Mouse (Mus musculus) layer of hippocampus, postnatal 36 days (tissue): Measurements from ENCODE around the gene Pdap1. TPM values are rescaled to one million over a fixed set of nuclear protein-coding genes. Genes with fewer than 3 reads are reported as not detected.

Experiments
- DNase-seq, 2 experiments: peaks; one replicate each; pipeline ENCODE4 v3.0.0; 2022
- total RNA-seq, 2 experiments: library from RNA; stranded (reverse); gene quantifications; 2 replicates each; pipeline ENCODE4 v1.2.3; 2021

The Pdap1 gene
- total RNA-seq, 2 experiments from 2014 or later = 88.8 to 94.5 TPM

DNA sequence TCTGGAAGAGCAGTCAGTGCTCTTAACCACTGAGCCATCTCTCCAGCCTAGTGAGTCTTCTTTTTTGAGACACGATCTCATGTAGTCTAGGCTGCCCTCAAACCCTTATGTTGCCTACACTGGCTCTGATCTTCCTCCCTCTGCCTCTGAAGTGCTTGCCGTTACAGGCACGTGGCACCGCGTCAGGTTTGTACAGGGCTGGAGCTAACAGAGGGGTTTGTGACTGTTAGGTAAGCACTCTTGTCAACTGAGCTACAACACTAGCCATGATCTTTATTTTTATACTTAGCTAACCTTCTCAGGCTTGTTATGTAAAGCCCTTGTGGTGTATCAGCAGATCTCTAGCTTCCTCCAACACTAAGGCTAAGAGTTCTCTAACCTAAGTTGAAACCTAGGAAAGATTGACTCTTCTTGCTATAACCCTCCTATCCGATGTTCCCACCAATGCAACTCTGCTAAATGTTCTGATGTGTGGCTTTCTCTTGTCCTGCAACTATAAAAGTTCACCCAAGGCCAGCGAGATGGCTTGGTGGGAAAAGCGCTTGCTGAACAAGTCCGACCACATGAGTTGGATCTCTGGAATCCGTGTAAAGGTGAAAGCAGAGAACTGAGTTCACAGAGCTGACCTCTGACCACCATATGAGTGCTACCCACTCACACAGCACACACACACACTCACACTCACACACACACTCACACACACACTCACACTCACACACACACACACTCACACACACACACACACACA, 58.0 kb downstream of the Pdap1 start:
- no peak for DNase-seq

Other genes starting within 250 kb of the Pdap1 start
- gene Smurf1, start 174.4 kb downstream of the Pdap1 start, total RNA-seq = 10 to 100 TPM; 28.7 to 29.9 TPM
- gene Gm4871, start 107.5 kb downstream of the Pdap1 start, total RNA-seq = not detected
- gene 1700018F24Rik, start 97.2 kb downstream of the Pdap1 start, total RNA-seq = not detected
- 100 to 1,000 TPM; 248 to 263 TPM for gene Arpc1a, start 56.4 kb downstream of the Pdap1 start, total RNA-seq
- not detected for gene Kpna7, start 56.2 kb downstream of the Pdap1 start, total RNA-seq
- 10 to 100 TPM; 23.4 to 26.9 TPM for gene Arpc1b, start 26.0 kb downstream of the Pdap1 start, total RNA-seq
- 10 to 100 TPM; 74.3 to 76.2 TPM for gene Bud31, start 124 bp upstream of the Pdap1 start, total RNA-seq
- 10 to 100 TPM; 23.6 to 24.7 TPM for gene Ptcd1, start 26.9 kb upstream of the Pdap1 start, total RNA-seq
- gene Cpsf4, start 27.0 kb upstream of the Pdap1 start, total RNA-seq = 10 to 100 TPM; 23.0 to 23.4 TPM
- 100 to 1,000 TPM; 262 to 270 TPM for gene Atp5j2, start 51.8 kb upstream of the Pdap1 start, total RNA-seq
- 10 to 100 TPM; 11.0 to 11.5 TPM for gene Zkscan14, start 61.6 kb upstream of the Pdap1 start, total RNA-seq
- 10 to 100 TPM; 10.8 to 11.4 TPM for gene Zkscan5, start 64.3 kb upstream of the Pdap1 start, total RNA-seq
- gene Zfp655, start 91.5 kb upstream of the Pdap1 start, total RNA-seq = 10 to 100 TPM; 24.4 to 27.4 TPM
- 10 to 100 TPM; 17.2 to 19.5 TPM for gene Zscan25, start 140.3 kb upstream of the Pdap1 start, total RNA-seq
- not detected for gene Cyp3a57, start 205.0 kb upstream of the Pdap1 start, total RNA-seq